Mouse (Mus musculus): ENCODE measurements around the gene Olfr1282.
"Not testable (repeated sequence)": the region's sequence is repeated elsewhere in the genome, so short reads cannot be mapped to it uniquely, and the experiment has no call there.

The Olfr1282 gene

GRCm38 (mm10) chr2:111335976-111336375 lies at the start of gene Olfr1282:
Olfr1282 (minus strand) TSS chr2:111336076.
- no peak for DNase-seq

GRCm38 (mm10) chr2:111375222-111375621 lies 39.3 kb upstream of the Olfr1282 start, which contains the start of gene Olfr1284:
Olfr1284 (plus strand) TSS chr2:111375522.
- no peak for DNase-seq

- DNase-seq: no peak
Observed at GRCm38 (mm10) chr2:111366490-111366889, 30.6 kb upstream of the Olfr1282 start, which contains the start of gene Olfr1283. Olfr1283 (plus strand) TSS chr2:111366790.

GRCm38 (mm10) chr2:111333721-111334120 lies 2.2 kb downstream of the Olfr1282 start:
- DNase-seq: not testable (repeated sequence)

- no peak for DNase-seq
Observed at GRCm38 (mm10) chr2:111326220-111326619, 9.7 kb downstream of the Olfr1282 start, which contains the start of gene Olfr1281. Olfr1281 (plus strand) TSS chr2:111326520.

GRCm38 (mm10) chr2:111313717-111314116 lies 22.2 kb downstream of the Olfr1282 start, which contains the start of gene Olfr1280:
Olfr1280 (plus strand) TSS chr2:111314017.
- DNase-seq: no peak

- no peak for DNase-seq
Observed at GRCm38 (mm10) chr2:111300374-111300773, 35.5 kb downstream of the Olfr1282 start, which contains the start of gene Olfr1279. Olfr1279 (plus strand) TSS chr2:111300635.

GRCm38 (mm10) chr2:111298541-111298940 lies 37.3 kb downstream of the Olfr1282 start:
- no peak for DNase-seq

GRCm38 (mm10) chr2:111289836-111290235 lies 46.0 kb downstream of the Olfr1282 start, which contains the start of gene Olfr1278:
Olfr1278 (plus strand) TSS chr2:111290136.
- no peak for DNase-seq
